Mouse (Mus musculus) gastrocnemius, adult 18-20 months (tissue): Measurements from ENCODE around the gene Olfr133. TPM values are rescaled to one million over a fixed set of nuclear protein-coding genes. Genes with fewer than 3 reads are reported as not detected.
"Not testable (repeated sequence)": the region's sequence is repeated elsewhere in the genome, so short reads cannot be mapped to it uniquely, and the experiment has no call there.

ENCODE experiments used
- DNase-seq: peaks from one replicate; pipeline ENCODE4 v3.0.0; 2021; ENCODE audit warnings: low spot score
- long read RNA-seq, 2 experiments: library from polyadenylated mRNA; stranded (forward); transcript quantifications; one replicate each; pipeline ENCODE4 v2.0.0; 2021
- total RNA-seq, 2 experiments: library from RNA; stranded (reverse); gene quantifications; 2 replicates each; pipeline ENCODE4 v1.2.3; 2021

Olfr133 gene
- total RNA-seq = not detected
- long read RNA-seq, experiment 1 = 0 reads
- long read RNA-seq, experiment 2 = 0 reads

GRCm38 (mm10) chr17:38144981-38145380 is at the start of gene Olfr133:
Gene Olfr133, plus strand, starts transcription at chr17:38145281.
- DNase-seq = no peak

GRCm38 (mm10) chr17:38124199-38124598 is 20.9 kb upstream of the Olfr133 start:
- not testable (repeated sequence) for DNase-seq

GRCm38 (mm10) chr17:38125371-38125770 is 19.7 kb upstream of the Olfr133 start:
- DNase-seq = not testable (repeated sequence)

- no peak for DNase-seq
These were observed 10.7 kb upstream of the Olfr133 start, which contains the start of gene Olfr132 for GRCm38 (mm10) chr17:38134426-38134825. Gene Olfr132, minus strand, starts transcription at chr17:38134526.

GRCm38 (mm10) chr17:38171088-38171487 is 26.0 kb downstream of the Olfr133 start, which contains the start of gene Olfr134:
Gene Olfr134, plus strand, starts transcription at chr17:38171388.
- no peak for DNase-seq

Other genes with a start within 250 kb of the Olfr133 start
- not detected for gene Olfr127, start 244.8 kb upstream of the Olfr133 start, total RNA-seq
- gene Olfr128, start 224.7 kb upstream of the Olfr133 start, total RNA-seq = not detected
- gene Olfr761, start 192.2 kb upstream of the Olfr133 start, total RNA-seq = not detected
- gene Olfr129, start 85.2 kb upstream of the Olfr133 start, total RNA-seq = not detected
- not detected for gene Olfr130, start 81.4 kb upstream of the Olfr133 start, total RNA-seq
- gene Olfr131, start 56.6 kb upstream of the Olfr133 start, total RNA-seq = not detected
- gene Olfr132, start 10.8 kb upstream of the Olfr133 start, total RNA-seq = not detected
- not detected for gene Olfr134, start 26.1 kb downstream of the Olfr133 start, total RNA-seq
- not detected for gene Olfr135, start 59.1 kb downstream of the Olfr133 start, total RNA-seq
- gene Olfr138, start 115.8 kb downstream of the Olfr133 start, total RNA-seq = not detected
- not detected for gene Olfr137, start 162.3 kb downstream of the Olfr133 start, total RNA-seq
- not detected for gene Olfr136, start 184.6 kb downstream of the Olfr133 start, total RNA-seq